Mouse (Mus musculus) regulatory T cell (primary cell): Measurements from ENCODE around the gene Cd22.

Experiments
- in situ Hi-C: fragments of 300-600 bp; cut with MboI, MseI; formaldehyde crosslinking; loops from one replicate; pipeline ENCODE4 v1.15.1; 2025; ENCODE audit warnings: high pct_unique_total_duplicates

The Cd22 gene

DNA sequence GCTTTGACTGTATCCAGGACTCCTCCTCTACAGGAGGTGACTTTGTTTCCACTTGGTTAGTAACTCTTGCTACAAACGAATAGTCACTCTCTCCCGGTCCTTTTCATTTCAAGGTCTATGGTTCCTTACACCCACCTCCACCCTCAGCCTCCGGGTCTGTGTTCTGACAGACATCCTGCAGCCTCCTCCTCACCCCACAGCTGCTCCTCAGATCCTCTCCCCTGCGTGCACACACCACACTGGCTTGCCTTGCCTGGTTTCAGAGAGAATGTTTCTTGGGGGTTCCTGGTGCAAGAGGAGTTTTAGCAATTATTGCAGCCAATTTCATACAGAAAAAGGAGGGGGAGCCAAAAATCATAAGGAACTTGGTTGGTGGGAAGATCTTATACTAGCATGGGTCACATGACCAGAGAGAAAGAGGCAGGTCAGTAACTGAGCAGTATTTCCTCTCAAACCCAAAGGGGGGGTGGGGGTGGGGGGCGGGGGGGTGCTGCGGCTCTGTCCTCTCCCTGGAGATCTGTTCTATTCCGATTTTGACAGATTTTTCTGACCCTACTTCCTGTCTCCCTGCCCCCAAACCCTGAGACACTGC is 59.2 kb downstream of the Cd22 start:
- in situ Hi-C loops, result no loop called here

DNA sequence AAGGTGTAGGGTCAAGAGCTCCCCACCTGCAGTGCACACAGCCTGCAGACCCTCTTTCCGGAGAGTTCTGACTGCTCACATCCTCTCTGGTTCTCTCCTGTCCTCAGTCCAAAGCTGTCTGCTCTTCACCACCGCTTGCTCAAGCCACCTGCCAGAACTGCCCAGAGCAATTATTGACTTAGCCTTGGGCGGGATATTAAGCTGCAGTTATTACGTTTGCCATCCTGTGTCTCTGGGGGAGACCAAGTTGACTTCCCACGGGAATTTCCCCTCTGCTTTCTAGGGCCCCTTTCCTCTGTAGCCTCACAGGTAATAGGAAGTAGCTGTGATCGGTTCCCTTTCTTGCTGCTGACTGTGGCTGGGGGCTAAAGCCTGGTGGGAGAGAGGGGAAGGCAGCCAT is 60.0 kb downstream of the Cd22 start:
- in situ Hi-C loops, result no loop called here
